Mouse (Mus musculus) layer of hippocampus, adult 9-11 months (tissue): ENCODE measurements around the gene Ubald2.

Experiments used
- DNase-seq: peaks from one replicate; pipeline ENCODE4 v3.0.0; 2022

Ubald2 gene

GRCm38 (mm10) chr11:116434287-116434966 is 533 bp downstream of the Ubald2 start:
- DNase-seq = no peak

- no peak for DNase-seq
Observed at GRCm38 (mm10) chr11:116434967-116435752, 1.3 kb downstream of the Ubald2 start.

DNA sequence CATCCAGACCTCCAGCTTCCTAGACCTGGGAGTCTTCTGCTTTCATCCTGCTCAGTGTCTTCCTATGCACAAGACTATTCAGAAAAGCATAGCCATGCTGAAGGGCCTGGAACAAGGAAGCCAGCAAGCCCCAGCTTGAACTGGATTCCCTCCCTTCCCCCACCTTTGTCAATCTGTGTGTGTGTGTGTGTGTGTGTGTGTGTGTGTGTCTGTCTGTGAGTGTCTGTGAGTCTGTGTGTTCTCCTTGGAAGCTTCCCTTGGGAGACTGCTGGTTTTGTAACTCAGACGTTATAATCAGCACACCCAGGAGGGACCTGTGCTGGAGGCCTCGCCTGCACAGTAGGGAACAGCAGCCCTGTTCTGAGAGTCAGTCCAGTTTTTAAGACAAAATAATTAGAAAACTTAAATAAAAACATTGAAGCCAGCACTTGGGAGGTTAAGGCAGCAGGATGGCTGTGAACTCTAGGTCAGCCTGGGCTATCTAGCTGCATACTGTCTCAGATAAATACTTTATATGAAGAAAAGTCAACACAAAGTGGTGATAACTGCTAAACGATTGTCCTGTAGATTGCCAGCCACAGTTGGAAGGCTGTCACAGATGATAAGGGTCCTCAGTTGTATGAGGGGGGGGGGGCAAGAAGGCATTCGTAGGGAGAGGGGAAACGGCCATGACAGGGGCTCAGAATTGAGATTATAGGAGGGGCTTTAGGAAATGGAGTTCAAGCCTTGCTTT is 2.3 kb downstream of the Ubald2 start:
- no peak for DNase-seq

GRCm38 (mm10) chr11:116436725-116437331 is 2.9 kb downstream of the Ubald2 start:
- DNase-seq = peak; percentile 67

DNA sequence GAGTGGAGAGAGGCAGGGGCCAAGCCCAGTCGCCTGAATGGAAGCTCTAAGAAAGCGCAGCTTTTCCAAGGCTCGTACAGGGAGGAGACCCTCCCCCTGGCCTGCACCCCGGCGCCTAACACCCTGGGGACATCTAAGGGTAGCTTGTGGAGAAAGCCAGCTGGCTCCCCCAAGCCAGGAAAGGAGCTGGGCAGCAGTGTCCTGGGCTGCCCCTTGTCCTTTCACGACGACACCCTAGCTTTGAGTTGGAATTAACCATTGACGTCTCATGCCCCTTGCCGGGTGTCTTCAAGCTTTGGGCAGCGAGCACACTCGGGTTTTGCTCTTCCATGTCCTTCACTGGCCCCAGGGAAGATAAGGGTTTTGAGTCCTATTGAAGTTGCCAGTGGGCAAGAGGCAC is 3.6 kb downstream of the Ubald2 start:
- DNase-seq = no peak

- no peak for DNase-seq
Observed at GRCm38 (mm10) chr11:116439269-116440240, 5.7 kb downstream of the Ubald2 start.

GRCm38 (mm10) chr11:116440408-116441068 is 6.6 kb downstream of the Ubald2 start:
- DNase-seq = no peak

DNA sequence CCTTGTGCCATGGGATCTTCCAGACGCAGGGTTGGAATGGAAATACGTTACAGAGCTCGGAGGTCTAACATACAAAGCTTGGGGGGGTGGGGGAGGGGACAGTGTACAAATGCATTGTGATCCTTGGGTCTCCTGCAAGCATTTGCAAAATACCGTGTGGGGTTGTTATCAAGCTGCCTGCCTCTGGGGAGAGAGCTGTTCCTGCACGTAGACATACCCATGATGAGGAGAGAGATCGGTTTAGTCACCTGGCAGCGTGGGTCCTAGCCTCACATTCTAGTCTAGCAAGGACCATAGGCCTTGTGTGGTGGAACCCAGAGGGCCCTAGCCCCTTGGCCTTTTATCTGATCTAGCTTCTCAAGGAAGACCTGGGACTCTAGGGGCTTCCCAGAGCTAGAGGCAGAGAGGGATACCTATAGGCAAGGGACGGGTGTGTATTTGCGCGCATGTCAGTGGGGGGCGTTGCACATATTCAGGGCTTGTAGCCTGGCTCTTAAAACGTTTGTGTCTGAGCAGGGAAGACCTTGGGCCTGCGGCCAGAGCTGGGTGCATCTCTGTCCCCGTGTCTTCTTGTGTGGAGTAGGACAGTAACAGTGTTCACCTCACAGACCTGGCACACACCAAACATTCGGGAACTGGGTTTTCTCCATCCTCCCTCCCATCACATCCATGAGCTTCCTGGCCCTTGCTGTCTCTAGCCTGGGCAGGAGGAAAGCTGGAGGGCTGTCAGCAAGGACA is 8.4 kb downstream of the Ubald2 start:
- DNase-seq = no peak

DNA sequence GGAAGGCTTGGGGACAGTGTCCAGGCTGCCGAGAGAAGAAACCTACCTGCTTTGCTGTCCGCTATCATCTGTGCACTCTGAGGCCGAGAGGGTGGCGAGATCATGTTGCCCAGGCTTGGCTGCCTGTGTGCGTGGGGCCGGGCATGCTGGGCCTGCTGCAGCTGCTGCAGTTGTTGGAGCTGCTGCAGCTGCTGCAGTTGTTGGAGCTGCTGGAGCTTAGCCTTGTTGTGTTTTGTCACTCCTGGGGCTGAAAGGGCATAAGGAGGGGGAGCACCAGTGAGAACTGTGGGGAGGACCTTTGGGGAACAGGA is 8.9 kb downstream of the Ubald2 start:
- no peak for DNase-seq

- DNase-seq = no peak
Observed at GRCm38 (mm10) chr11:116443311-116443710, 9.4 kb downstream of the Ubald2 start.

DNA sequence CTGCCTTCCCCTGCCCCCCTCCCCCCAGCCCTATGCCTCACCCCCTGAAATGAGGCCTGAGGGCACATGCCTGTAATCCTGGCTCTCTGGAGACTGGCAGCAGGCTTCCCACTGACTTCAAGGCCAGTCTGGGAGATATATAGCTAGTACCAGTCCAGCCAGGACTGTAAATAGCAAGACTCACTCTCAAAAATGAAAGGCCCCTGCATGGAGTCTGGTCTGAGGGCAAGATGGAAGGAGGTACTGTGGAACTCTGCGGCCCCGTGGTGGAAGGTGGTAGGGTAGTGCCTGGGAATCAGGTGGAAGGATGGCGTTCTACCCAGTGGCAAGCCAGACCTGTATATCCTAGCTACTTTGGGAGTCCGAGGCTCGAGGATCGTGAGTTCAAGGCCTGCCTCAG is 10.0 kb downstream of the Ubald2 start:
- DNase-seq = no peak

DNA sequence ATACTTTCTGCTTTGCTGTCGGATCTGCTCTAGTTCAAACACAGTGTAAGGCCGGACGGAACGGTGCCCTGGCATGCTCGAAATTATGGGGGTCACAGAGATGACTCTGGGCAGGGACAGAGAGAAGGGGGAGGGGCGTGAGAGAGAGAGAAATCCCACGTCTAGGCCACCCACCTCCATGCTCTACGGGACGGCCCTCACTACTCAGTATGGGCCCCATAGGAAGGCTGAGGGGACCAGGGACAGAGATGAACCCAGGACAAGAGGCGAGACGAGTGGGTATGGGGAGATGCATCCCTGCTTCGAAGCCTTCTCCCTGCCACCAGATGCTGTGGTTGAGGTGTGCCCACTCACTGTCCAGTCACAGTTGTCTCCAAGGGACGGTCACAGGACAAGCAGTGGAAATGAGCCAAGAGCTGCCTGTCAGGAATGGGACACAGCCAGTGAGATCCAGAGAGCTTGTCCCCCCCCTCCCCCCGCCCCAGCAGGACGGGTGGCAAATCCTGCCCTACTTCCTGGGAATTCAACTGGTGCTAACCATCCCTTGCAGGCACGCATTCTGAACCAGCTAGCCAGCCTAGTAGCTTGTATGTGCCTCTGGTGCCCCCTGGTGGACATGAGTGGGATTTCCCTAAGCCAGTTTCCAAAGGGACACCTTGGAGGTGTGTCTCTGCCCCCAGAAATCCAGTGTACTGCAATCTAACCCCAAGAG is 11.9 kb downstream of the Ubald2 start:
- peak; percentile 88 for DNase-seq

DNA sequence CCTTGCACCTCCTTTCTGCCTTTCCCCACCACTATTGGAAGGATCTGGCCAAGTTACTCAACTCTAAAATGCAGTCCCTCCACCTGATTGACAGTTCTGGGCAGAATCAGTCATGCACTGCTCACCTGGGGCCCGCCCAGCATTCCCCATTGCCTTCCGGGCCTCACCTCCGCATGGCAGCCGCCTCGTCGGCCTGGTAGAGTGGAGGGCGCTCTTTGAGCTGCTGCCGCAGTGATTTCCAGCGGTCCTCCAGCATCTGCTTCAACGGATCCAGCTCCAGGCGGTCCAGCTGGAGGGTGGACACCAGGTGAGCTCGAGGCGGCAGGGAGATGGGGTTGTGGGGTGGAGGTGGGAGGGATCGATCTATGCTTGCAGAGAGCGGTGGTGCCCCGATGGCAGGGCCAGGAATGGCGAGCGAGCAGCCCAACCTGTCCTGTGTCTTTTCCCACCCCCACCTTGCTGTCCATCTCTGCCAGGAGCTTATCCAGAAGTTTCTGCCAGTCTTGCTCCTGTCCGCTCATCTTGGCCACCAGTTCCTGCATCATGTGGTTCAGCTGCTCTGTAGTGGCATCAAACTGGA is 12.5 kb downstream of the Ubald2 start:
- DNase-seq = no peak

- no peak for DNase-seq
Observed at GRCm38 (mm10) chr11:116447822-116448221, 13.9 kb downstream of the Ubald2 start.

DNA sequence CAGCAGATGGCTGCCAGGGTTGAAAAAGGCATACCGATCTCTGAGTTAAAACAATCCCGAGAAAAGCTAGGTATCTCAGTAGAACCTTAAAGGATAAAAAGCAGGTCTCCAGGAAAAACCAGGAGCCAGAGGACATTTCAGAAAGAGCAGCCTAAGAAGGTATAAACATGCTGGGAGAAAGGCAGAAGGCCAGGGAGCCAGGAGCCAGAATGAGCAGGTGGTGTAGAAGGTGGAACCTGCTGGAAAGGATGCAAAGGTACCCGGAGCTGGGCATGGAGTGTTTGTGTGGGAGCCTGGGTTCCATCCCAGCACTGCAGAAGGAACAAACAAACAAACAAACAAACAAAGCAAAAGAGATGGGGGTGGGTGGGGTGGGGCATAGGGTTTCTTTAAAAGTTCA is 15.4 kb downstream of the Ubald2 start:
- no peak for DNase-seq

- no peak for DNase-seq
Observed at GRCm38 (mm10) chr11:116453889-116454288, 20.0 kb downstream of the Ubald2 start.

DNA sequence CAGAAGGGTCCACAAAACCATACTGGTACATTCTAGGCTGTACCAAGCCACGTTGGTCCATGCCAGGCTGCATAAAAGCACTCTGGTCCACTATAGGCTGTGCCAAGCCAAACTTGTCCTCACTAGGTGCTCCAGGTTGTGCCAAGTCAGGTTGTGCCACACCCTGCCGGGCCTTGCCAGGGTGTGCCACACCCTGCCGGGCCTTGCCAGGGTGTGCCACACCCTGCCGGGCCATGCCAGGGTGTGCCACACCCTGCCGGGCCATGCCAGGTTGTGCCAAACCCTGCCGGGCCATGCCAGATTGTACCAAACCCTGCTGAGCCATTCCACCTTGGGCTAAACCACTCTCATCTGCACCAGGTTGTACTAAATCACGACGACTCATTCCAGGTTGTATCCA is 22.3 kb downstream of the Ubald2 start:
- DNase-seq = no peak

DNA sequence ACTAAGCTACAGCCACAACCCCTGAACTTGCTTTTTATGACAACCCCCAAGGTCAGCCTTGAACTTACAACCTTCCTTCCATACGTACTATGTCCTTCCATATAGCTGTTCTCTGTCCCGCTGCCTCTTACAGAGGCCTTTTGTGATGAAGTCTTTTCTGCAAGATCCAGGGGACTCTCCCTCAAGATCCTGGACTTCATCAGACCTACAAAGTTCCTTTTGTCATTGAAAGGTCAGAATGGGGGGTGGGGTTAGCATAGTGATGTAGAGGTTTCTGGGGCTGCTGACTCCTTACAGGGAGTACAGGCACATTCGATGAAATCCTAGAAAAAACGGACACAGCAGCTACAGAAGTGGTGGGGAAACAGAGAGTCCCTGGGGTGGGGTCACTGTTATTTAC is 25.9 kb downstream of the Ubald2 start:
- no peak for DNase-seq

GRCm38 (mm10) chr11:116463338-116463737 is 29.4 kb downstream of the Ubald2 start:
- no peak for DNase-seq

DNA sequence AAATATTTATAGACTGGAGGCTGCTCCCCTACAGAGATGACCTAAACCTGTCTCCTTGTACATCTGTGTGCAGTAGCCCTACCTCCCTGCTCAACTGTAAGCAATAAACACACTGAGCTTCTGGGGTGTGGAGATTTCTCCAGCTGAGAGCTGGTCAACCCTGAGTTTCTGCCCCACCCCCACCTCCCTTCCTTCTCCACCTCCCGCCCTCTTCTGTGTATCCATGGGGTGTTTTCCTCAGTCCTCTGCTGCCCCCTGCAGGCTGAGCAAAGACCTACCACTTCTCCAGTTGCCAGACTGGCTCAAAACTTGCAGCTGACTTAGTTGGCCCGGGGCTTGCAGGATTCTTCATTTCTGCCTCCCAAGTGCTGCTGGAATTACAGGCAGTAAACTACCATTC is 29.9 kb downstream of the Ubald2 start:
- peak; percentile 69 for DNase-seq
